Mouse (Mus musculus) skeletal muscle tissue, adult 2 months (tissue): ENCODE data around the gene Ccr1l1.

Experiments
- DNase-seq: peaks from one replicate; pipeline ENCODE4 v3.0.0-alpha.2; 2012; ENCODE audit warnings: low read depth, low spot score

Gene Ccr1l1

GRCm38 (mm10) chr9:123928759-123929246 is 49.4 kb downstream of the Ccr1l1 start:
- DNase-seq, result no peak

GRCm38 (mm10) chr9:123928118-123928758 is 50.0 kb downstream of the Ccr1l1 start:
- no peak for DNase-seq

GRCm38 (mm10) chr9:123927281-123927960 is 50.8 kb downstream of the Ccr1l1 start:
- no peak for DNase-seq
